Mouse (Mus musculus): Measurements from ENCODE around the gene Slc44a4. TPM values are rescaled to one million over a fixed set of nuclear protein-coding genes. Genes with fewer than 3 reads are reported as not detected.

Gene Slc44a4
- polyA plus RNA-seq, 1 experiment from 2014 or later, result not detected

- no peak overlapping the region for H3K9ac ChIP-seq (ENCODE audit: low read length)
- no peak overlapping the region for H3K4me3 ChIP-seq (ENCODE audit: control insufficient read depth in 1 of 2, insufficient read depth in 1 of 2, low read depth in 1 of 2, low read length in 2 of 2)
- no peaks in the 10 kb centered on the region for H3K27me3 ChIP-seq (ENCODE audit: control insufficient read depth, insufficient read depth, low read length)
- ATAC-seq (ENCODE audit: insufficient number of reproducible peaks, insufficient read depth, low FRiP score, low read depth), result no peak
- H3K4me1 ChIP-seq (ENCODE audit: control insufficient read depth in 2 of 2, insufficient read depth in 2 of 2, low read length in 2 of 2), result peaks cover 0 to 3% of the 10 kb centered on the region in 2 experiments; a peak in 1 of 4 replicates
- no peak overlapping the region for H3K27ac ChIP-seq (replicated peaks in 1 of 2; ENCODE audit: control insufficient read depth in 1 of 2, insufficient read depth in 1 of 2, low read depth in 2 of 2, low read length in 2 of 2)
- no peaks in the 10 kb centered on the region for H3K36me3 ChIP-seq (ENCODE audit: control insufficient read depth, insufficient read depth, low read length)
- 85% methylated on average over 6 of the region's 6 CpGs for WGBS
- no peak overlapping the region for H3K4me2 ChIP-seq (ENCODE audit: low read length)
- H3K9me3 ChIP-seq (ENCODE audit: control insufficient read depth, low read length), result no peaks in the 10 kb centered on the region
Measured at GRCm38 (mm10) chr17:34884704-34885103, 29.6 kb upstream of the Slc44a4 start.

GRCm38 (mm10) chr17:34885615-34886014, 28.7 kb upstream of the Slc44a4 start:
- 54% methylated on average over 3 of the region's 3 CpGs for WGBS
- Histone ChIP-seq H3K36me3 (ENCODE audit: control insufficient read depth, insufficient read depth, low read length) (no peaks in the 10 kb centered on the region), H3K27me3 (ENCODE audit: control insufficient read depth, insufficient read depth, low read length) (no peaks in the 10 kb centered on the region), H3K4me3 (ENCODE audit: control insufficient read depth in 1 of 2, insufficient read depth in 1 of 2, low read depth in 1 of 2, low read length in 2 of 2) (no peak overlapping the region), H3K4me1 (ENCODE audit: control insufficient read depth in 2 of 2, insufficient read depth in 2 of 2, low read length in 2 of 2) (peaks cover 0 to 3% of the 10 kb centered on the region in 2 experiments; a peak in 1 of 4 replicates), H3K4me2 (ENCODE audit: low read length) (no peak overlapping the region), H3K9me3 (ENCODE audit: control insufficient read depth, low read length) (no peaks in the 10 kb centered on the region), H3K9ac (ENCODE audit: low read length) (0 out of 2 replicates have a peak overlapping the region, but pooled peaks have one; percentile 0), H3K27ac (replicated peaks in 1 of 2; ENCODE audit: control insufficient read depth in 1 of 2, insufficient read depth in 1 of 2, low read depth in 2 of 2, low read length in 2 of 2) (no peak overlapping the region)
- ATAC-seq (ENCODE audit: insufficient number of reproducible peaks, insufficient read depth, low FRiP score, low read depth), result no peak

DNA sequence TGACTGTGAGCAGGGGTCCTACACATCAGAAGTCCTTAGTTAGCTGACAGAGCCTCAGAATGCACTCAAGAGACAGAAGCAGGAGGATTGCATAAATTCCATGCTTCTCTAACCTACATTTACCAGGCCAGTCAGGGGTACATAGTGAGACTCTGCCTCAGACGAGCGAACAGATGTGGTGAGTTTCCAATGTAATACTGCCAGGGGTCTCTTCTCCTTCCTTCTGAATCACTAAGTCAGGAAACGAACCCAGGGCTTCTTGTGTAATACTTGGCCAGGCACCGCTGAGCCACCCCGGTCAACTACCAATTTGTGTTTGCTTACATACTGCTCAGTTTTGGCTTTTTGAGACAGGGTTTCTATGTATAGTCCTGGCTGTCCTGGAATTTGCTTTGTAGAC, 26.3 kb upstream of the Slc44a4 start:
- WGBS, result 79% methylated on average over 5 of the region's 5 CpGs
- H3K4me1 ChIP-seq (ENCODE audit: control insufficient read depth in 2 of 2, insufficient read depth in 2 of 2, low read length in 2 of 2), result no peaks in the 10 kb centered on the region

DNA sequence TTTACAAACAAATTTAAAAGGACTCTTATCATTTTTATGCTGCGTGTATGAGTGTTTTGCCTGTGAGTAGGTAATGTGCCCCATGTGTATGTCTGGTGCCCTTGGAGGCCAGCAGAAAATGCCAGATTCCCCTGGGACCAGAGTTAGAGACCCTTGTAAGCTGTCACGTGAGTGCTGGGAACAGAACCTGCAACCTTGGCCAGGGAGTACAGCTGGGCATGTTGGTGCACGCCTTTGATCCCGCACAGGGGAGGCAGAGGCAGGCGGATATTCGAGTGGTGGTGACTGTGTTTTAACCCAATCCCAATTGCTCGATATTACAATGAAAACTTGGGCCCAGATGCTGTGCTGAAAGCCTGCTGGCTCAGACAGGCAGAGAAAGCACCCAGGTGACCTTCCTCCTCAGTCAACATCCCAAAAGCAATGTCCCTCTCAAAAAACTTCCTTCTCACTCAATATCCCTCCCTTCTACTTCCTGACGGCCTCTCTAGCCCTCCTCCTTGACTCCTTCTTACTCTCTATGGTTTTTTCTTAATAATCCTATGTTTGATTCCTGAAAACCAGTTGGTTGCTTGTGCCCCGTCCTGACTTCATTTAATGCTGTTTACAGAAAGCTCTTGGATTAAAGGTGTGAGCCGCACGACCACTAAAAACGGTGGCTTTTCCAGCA, 24.1 kb upstream of the Slc44a4 start:
- ATAC-seq (ENCODE audit: insufficient number of reproducible peaks, insufficient read depth, low FRiP score, low read depth), result no peak
- no peak overlapping the region for H3K9ac ChIP-seq (ENCODE audit: low read length)
- 80% methylated on average over 12 of the region's 12 CpGs for WGBS
- no peaks in the 10 kb centered on the region for H3K27me3 ChIP-seq (ENCODE audit: control insufficient read depth, insufficient read depth, low read length)
- no peak overlapping the region for H3K4me2 ChIP-seq (ENCODE audit: low read length)
- no peaks in the 10 kb centered on the region for H3K36me3 ChIP-seq (ENCODE audit: control insufficient read depth, insufficient read depth, low read length)
- no peaks in the 10 kb centered on the region for H3K9me3 ChIP-seq (ENCODE audit: control insufficient read depth, low read length)
- peaks cover 0 to 7% of the 10 kb centered on the region in 2 experiments; a peak in 1 of 4 replicates for H3K4me1 ChIP-seq (ENCODE audit: control insufficient read depth in 2 of 2, insufficient read depth in 2 of 2, low read length in 2 of 2)
- H3K4me3 ChIP-seq (ENCODE audit: control insufficient read depth in 1 of 2, insufficient read depth in 1 of 2, low read depth in 1 of 2, low read length in 2 of 2), result no peak overlapping the region
- H3K27ac ChIP-seq (replicated peaks in 1 of 2; ENCODE audit: control insufficient read depth in 1 of 2, insufficient read depth in 1 of 2, low read depth in 2 of 2, low read length in 2 of 2), result no peak overlapping the region

More for the DNA sequence above, 26.3 kb upstream of the Slc44a4 start:
- H3K9me3 ChIP-seq (ENCODE audit: control insufficient read depth, low read length), result no peaks in the 10 kb centered on the region
- H3K27me3 ChIP-seq (ENCODE audit: control insufficient read depth, insufficient read depth, low read length), result no peaks in the 10 kb centered on the region
- no peaks in the 10 kb centered on the region for H3K36me3 ChIP-seq (ENCODE audit: control insufficient read depth, insufficient read depth, low read length)
- no peak overlapping the region for H3K27ac ChIP-seq (replicated peaks in 1 of 2; ENCODE audit: control insufficient read depth in 1 of 2, insufficient read depth in 1 of 2, low read depth in 2 of 2, low read length in 2 of 2)
- H3K4me3 ChIP-seq (ENCODE audit: control insufficient read depth in 1 of 2, insufficient read depth in 1 of 2, low read depth in 1 of 2, low read length in 2 of 2), result no peak overlapping the region
- ATAC-seq (ENCODE audit: insufficient number of reproducible peaks, insufficient read depth, low FRiP score, low read depth), result no peak
- H3K9ac ChIP-seq (ENCODE audit: low read length), result no peak overlapping the region
- no peak overlapping the region for H3K4me2 ChIP-seq (ENCODE audit: low read length)

- Histone ChIP-seq H3K36me3 (ENCODE audit: control insufficient read depth, insufficient read depth, low read length) (peaks cover 4% of the 10 kb centered on the region; the same call in 1 of the 2 replicates), H3K4me1 (ENCODE audit: control insufficient read depth in 2 of 2, insufficient read depth in 2 of 2, low read length in 2 of 2) (peaks cover 0 to 15% of the 10 kb centered on the region in 2 experiments; a peak in 1 of 4 replicates), H3K27me3 (ENCODE audit: control insufficient read depth, insufficient read depth, low read length) (no peaks in the 10 kb centered on the region), H3K9me3 (ENCODE audit: control insufficient read depth, low read length) (no peaks in the 10 kb centered on the region), H3K27ac (replicated peaks in 1 of 2; ENCODE audit: control insufficient read depth in 1 of 2, insufficient read depth in 1 of 2, low read depth in 2 of 2, low read length in 2 of 2) (no peak overlapping the region), H3K4me2 (ENCODE audit: low read length) (no peak overlapping the region), H3K9ac (ENCODE audit: low read length) (no peak overlapping the region), H3K4me3 (ENCODE audit: control insufficient read depth in 1 of 2, insufficient read depth in 1 of 2, low read depth in 1 of 2, low read length in 2 of 2) (no peak overlapping the region)
- no peak for ATAC-seq (ENCODE audit: insufficient number of reproducible peaks, insufficient read depth, low FRiP score, low read depth)
- WGBS, result 96% methylated on average over 2 of the region's 2 CpGs
Measured at GRCm38 (mm10) chr17:34891377-34891776, 22.9 kb upstream of the Slc44a4 start.

- Histone ChIP-seq H3K4me1 (ENCODE audit: control insufficient read depth in 2 of 2, insufficient read depth in 2 of 2, low read length in 2 of 2) (peaks cover 4 to 29% of the 10 kb centered on the region in 2 experiments; a peak in 3 of 4 replicates), H3K9me3 (ENCODE audit: control insufficient read depth, low read length) (no peaks in the 10 kb centered on the region), H3K4me2 (ENCODE audit: low read length) (peak overlapping the region; percentile 91), H3K4me3 (ENCODE audit: control insufficient read depth in 1 of 2, insufficient read depth in 1 of 2, low read depth in 1 of 2, low read length in 2 of 2) (peak overlapping the region in 1 of 2 experiments; percentile 87; a peak in 1 of 4 replicates), H3K27ac (replicated peaks in 1 of 2; ENCODE audit: control insufficient read depth in 1 of 2, insufficient read depth in 1 of 2, low read depth in 2 of 2, low read length in 2 of 2) (peak overlapping the region in 1 of 2 experiments; percentile 86; a peak in 2 of 4 replicates), H3K27me3 (ENCODE audit: control insufficient read depth, insufficient read depth, low read length) (no peaks in the 10 kb centered on the region), H3K36me3 (ENCODE audit: control insufficient read depth, insufficient read depth, low read length) (peaks cover 6% of the 10 kb centered on the region; the same call in 1 of the 2 replicates), H3K9ac (ENCODE audit: low read length) (peak overlapping the region; percentile 94)
- no peak for ATAC-seq (ENCODE audit: insufficient number of reproducible peaks, insufficient read depth, low FRiP score, low read depth)
- WGBS, result 80% methylated on average over 12 of the region's 12 CpGs
Measured at GRCm38 (mm10) chr17:34893072-34893824, 21.0 kb upstream of the Slc44a4 start.

DNA sequence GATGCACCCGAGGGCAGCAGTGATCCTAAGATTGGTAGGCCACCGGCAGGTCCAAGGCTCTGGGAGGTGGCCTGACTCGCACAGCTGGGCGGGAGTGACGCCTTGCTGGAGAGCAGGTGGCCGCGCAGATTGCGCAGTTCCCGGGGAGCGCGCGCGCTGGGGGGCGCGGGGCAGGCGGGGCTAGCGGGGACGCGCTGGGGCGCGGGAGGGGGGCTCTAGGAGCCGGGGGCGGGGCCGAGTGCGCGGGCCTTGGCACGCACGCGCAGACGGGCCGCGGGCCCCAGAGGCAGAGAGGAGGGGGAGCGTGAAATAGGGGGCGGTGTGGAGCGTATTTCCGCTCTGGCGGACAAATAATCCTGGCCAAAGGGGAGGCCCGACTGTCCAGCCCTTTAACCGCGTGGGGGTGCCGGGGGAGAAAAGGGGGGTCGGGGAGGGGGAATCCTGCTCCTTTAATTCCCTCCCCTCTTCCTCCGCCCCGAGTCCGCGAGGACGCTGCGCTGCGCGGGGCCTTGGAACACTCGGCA, 20.1 kb upstream of the Slc44a4 start:
- Histone ChIP-seq H3K27ac (replicated peaks in 1 of 2; ENCODE audit: control insufficient read depth in 1 of 2, insufficient read depth in 1 of 2, low read depth in 2 of 2, low read length in 2 of 2) (peak overlapping the region; percentile 57 to 86), H3K36me3 (ENCODE audit: control insufficient read depth, insufficient read depth, low read length) (peaks cover 6% of the 10 kb centered on the region; the same call in 1 of the 2 replicates)
- under 1% methylated on average over 44 of the region's 51 CpGs for WGBS

More for the DNA sequence above, 20.1 kb upstream of the Slc44a4 start:
- peak overlapping the region; percentile 69 to 87 for H3K4me3 ChIP-seq (ENCODE audit: control insufficient read depth in 1 of 2, insufficient read depth in 1 of 2, low read depth in 1 of 2, low read length in 2 of 2)
- H3K4me1 ChIP-seq (ENCODE audit: control insufficient read depth in 2 of 2, insufficient read depth in 2 of 2, low read length in 2 of 2), result peaks cover 4 to 29% of the 10 kb centered on the region in 2 experiments; a peak in 3 of 4 replicates
- peak overlapping the region; percentile 94 for H3K9ac ChIP-seq (ENCODE audit: low read length)
- H3K27me3 ChIP-seq (ENCODE audit: control insufficient read depth, insufficient read depth, low read length), result no peaks in the 10 kb centered on the region
- no peaks in the 10 kb centered on the region for H3K9me3 ChIP-seq (ENCODE audit: control insufficient read depth, low read length)
- ATAC-seq (ENCODE audit: insufficient number of reproducible peaks, insufficient read depth, low FRiP score, low read depth), result peak; percentile 86
- peak overlapping the region; percentile 91 for H3K4me2 ChIP-seq (ENCODE audit: low read length)

Data from heart, embryonic 14.5 days (tissue).